Mouse (Mus musculus): ENCODE data around the gene Pfn1.

DNA sequence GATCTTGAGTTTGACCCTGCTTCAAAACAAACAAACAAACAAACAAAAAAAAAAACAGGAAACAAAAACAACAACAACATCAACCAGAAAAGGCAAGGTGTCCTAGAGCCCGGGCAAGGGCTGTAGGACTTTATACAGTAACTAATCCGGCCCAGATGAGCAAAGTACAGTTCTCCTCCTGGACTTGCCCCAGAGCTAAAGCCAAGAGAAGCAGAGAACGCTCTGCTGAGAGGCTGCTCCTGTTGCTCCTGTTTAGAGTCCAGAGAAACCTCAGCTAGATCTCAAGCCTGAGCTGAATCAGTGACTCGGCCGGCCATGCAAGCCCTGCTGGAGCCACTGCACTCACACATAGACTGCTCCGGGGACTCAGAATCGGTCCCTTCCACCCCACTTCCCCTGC lies 24.3 kb downstream of the Pfn1 start:
- TF ChIP-seq POLR2A (IDR thresholded peaks at IDR 0.05; ENCODE audit: insufficient read depth, low read length) (no peak), CTCF (IDR thresholded peaks at IDR 0.05; ENCODE audit: low read depth, low read length) (no peak), EP300 (IDR thresholded peaks at IDR 0.05; ENCODE audit: insufficient read depth, low read depth, low read length) (no peak)

Data from ES-Bruce4 (cell line).